Mouse (Mus musculus) 3134 (cell line): ENCODE results near the gene Epdr1.
"Not testable (repeated sequence)": the region's sequence is repeated elsewhere in the genome, so short reads cannot be mapped to it uniquely, and the experiment has no call there.

Source experiments
- DNase-seq: peaks from one replicate; pipeline ENCODE4 v3.0.0-alpha.2; 2011; ENCODE audit warnings: low spot score; ENCODE audit not compliant: insufficient read length; ENCODE audit errors: extremely low read depth

Gene Epdr1

DNA sequence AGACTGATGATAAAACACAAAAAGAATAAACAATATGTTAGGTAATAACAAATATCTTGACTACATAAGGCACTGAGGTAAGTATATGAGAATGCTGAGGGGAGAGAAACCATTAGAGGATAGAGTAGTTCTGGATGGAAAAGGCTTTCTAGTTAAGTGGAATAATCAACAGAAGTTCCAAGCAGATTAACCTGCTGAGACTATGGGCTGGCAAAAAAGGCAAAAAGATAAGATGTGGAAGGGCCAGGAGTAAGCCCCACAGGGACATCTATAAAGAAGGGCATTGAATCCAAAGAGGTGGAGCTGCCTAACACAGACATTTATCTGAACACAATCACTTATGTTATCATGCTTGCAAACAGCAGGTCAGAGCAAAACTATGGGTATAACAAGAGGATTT lies 11.6 kb downstream of the Epdr1 start:
- no peak for DNase-seq

DNA sequence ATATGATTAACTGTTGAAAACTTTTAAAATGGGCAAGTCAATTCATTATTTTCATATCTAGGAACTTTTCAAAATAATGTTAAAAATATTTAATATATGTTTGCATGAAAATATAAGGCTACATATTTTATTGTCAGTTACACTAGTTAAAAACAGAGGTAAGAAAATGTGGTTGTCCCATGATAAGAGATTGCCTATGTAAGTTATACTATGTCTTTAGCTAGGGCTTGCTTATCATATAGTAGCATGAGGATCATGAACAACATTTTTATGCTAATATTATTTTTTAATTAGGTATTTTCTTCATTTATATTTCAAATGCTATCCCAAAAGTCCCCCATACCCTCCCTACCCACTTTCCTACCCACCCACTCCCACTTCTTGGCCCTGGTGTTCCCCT lies 14.8 kb downstream of the Epdr1 start:
- no peak for DNase-seq

DNA sequence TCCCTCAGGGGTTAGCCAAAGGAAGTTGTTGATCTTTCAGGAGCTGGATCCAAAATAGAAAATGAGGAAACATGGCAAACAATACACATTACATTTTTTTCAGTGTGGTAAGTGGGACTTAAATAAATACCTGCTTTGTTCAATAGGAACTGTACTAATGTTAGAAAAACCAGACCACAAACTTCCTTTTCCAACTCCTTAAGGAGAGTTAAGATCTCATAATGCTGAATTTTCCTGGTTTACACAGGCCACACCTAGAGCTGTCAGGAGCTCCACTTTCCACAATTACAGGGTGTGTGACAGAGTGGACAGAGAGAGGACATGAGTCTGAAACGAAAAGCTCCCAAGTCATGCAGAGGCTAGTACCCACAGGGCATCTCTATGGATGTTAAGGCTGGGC lies 16.0 kb downstream of the Epdr1 start:
- DNase-seq: no peak

GRCm38 (mm10) chr13:19602531-19602930 lies 17.2 kb downstream of the Epdr1 start:
- DNase-seq: no peak

DNA sequence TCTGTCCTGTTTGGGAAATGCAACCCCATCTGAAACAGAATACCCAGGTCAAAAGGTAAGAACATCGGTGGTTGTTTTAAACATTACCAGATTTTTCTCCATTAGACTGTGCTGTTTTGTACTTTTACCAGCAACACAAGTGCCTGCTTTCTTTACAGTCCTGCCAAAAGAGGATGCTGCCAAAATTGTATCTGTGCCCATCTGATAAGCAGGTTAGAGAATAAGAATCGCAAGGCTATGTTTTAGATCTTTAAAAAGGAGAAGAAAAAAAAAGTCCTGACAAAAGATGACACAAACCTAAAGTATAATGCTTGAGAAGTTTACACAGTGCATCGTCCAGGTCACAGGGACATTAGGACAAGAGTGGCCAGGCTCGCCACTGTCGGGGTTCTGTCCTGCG lies 20.5 kb downstream of the Epdr1 start:
- DNase-seq: no peak

- DNase-seq: no peak
These were observed 24.6 kb downstream of the Epdr1 start for GRCm38 (mm10) chr13:19595141-19595540.

DNA sequence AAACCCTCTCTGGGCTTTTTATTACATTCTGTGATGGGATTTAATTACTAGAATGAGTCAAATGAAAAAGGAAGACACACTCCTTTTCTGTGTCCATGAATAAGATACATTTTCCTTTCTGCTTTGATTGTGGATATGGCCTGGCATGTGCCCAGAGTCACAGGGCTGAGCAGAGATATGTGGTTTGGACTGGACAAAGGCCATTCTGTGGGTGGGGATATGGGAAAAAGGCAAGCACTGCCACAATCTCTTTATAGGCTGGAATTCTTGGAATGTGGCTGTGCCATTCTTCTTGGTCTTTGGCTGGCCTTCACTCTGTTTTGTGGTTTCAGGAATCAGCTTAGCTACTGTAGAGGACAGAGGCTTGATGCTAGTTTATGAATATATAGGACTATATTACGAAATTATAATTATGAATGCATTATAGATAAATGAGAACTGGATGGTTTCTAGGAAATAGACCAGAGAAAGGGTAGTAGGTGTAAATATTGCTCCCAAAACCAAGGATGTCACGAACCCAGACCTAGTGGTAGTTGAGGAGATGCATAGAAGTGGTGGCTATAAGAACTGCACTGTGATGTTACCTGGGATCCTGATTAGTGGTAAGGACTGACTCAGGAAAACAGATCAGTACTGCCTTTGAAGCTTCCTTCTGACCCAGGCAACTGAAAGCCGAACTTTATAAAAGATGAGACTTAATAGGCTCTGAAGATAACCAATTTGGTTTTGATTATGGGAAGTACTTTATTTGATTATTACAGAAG lies 28.5 kb downstream of the Epdr1 start:
- DNase-seq: peak; percentile 16

- no peak for DNase-seq
These were observed 43.8 kb downstream of the Epdr1 start for GRCm38 (mm10) chr13:19575947-19576346.

GRCm38 (mm10) chr13:19574723-19575122 lies 45.0 kb downstream of the Epdr1 start:
- DNase-seq: not testable (repeated sequence)

DNA sequence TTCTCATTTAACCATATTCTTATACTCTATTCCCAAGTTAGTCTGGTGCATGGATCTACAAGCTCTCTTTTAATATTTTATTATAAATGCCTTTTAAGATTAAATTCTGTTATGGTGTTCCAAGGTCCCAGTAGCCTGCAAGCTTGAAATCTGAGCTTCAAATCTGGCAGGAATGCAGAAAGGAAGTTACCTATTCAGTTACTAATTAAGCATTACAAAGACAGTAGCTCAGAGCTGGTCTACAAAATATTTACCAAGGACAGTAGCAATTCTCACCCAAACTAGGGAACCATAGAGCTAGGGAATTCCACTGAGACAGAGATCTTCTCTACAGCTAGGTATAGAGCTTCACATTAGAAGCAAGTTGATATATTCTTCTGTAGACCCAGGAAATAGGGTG lies 49.6 kb downstream of the Epdr1 start:
- not testable (repeated sequence) for DNase-seq

DNA sequence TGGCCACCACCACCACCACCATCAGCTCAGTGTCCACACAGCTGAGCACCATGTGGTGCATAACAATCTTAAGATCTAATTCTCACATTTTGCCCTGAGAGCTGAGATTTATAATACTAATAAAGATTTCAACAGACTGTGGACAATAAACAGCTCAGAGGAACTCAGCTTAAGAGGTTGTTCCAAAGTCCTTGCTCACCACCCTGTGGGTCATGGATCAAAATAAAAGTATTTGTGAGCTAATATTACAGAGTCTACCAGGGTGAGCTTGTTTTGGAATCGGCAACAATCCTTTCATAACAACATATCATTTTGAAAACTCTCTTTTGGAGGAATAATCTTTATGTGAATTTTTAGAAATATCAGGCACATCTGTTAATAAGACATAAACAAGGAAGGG lies 57.2 kb downstream of the Epdr1 start:
- no peak for DNase-seq

- no peak for DNase-seq
These were observed 64.3 kb downstream of the Epdr1 start for GRCm38 (mm10) chr13:19555391-19555790.
